Mouse (Mus musculus): ENCODE measurements around the gene Mgat5.

Gene Mgat5

GRCm38 (mm10) chr1:127259669-127260068, 54.9 kb downstream of the Mgat5 start:
- DNase-seq (ENCODE audit: low spot score in 2 of 2): no peak

- no peak for DNase-seq (ENCODE audit: low spot score in 2 of 2)
These were observed 56.2 kb downstream of the Mgat5 start for GRCm38 (mm10) chr1:127260969-127261368.

GRCm38 (mm10) chr1:127262170-127262837, 57.5 kb downstream of the Mgat5 start:
- no peak for DNase-seq (ENCODE audit: low spot score in 2 of 2)

- DNase-seq (ENCODE audit: low spot score in 2 of 2): no peak
These were observed 63.2 kb downstream of the Mgat5 start for GRCm38 (mm10) chr1:127267985-127268384.

- no peak for DNase-seq (ENCODE audit: low spot score in 2 of 2)
These were observed 64.5 kb downstream of the Mgat5 start for GRCm38 (mm10) chr1:127269343-127269742.

- DNase-seq (ENCODE audit: low spot score in 2 of 2): no peak
These were observed 65.6 kb downstream of the Mgat5 start for GRCm38 (mm10) chr1:127270273-127271020.

- no peak for DNase-seq (ENCODE audit: low spot score in 2 of 2)
These were observed 66.3 kb downstream of the Mgat5 start for GRCm38 (mm10) chr1:127271156-127271555.

- DNase-seq (ENCODE audit: low spot score in 2 of 2): no peak
These were observed 68.5 kb downstream of the Mgat5 start for GRCm38 (mm10) chr1:127273363-127273762.

- DNase-seq (ENCODE audit: low spot score in 2 of 2): no peak
These were observed 70.9 kb downstream of the Mgat5 start for GRCm38 (mm10) chr1:127275572-127276324.

- no peak for DNase-seq (ENCODE audit: low spot score in 2 of 2)
These were observed 73.3 kb downstream of the Mgat5 start for GRCm38 (mm10) chr1:127278067-127278466.

- no peak for DNase-seq (ENCODE audit: low spot score in 2 of 2)
These were observed 75.4 kb downstream of the Mgat5 start for GRCm38 (mm10) chr1:127280256-127280655.

GRCm38 (mm10) chr1:127284975-127285374, 80.2 kb downstream of the Mgat5 start:
- no peak for DNase-seq (ENCODE audit: low spot score in 2 of 2)

- no peak for DNase-seq (ENCODE audit: low spot score in 2 of 2)
These were observed 82.7 kb downstream of the Mgat5 start for GRCm38 (mm10) chr1:127287505-127287904.

- DNase-seq (ENCODE audit: low spot score in 2 of 2): no peak
These were observed 86.1 kb downstream of the Mgat5 start for GRCm38 (mm10) chr1:127290879-127291278.

- no peak for DNase-seq (ENCODE audit: low spot score in 2 of 2)
These were observed 86.9 kb downstream of the Mgat5 start for GRCm38 (mm10) chr1:127291721-127292120.

GRCm38 (mm10) chr1:127293286-127293685, 88.5 kb downstream of the Mgat5 start:
- no peak for DNase-seq (ENCODE audit: low spot score in 2 of 2)

- DNase-seq (ENCODE audit: low spot score in 2 of 2): no peak
These were observed 92.0 kb downstream of the Mgat5 start for GRCm38 (mm10) chr1:127296815-127297214.

- DNase-seq (ENCODE audit: low spot score in 2 of 2): no peak
These were observed 95.0 kb downstream of the Mgat5 start for GRCm38 (mm10) chr1:127299774-127300173.

- DNase-seq (ENCODE audit: low spot score in 2 of 2): no peak
These were observed 96.2 kb downstream of the Mgat5 start for GRCm38 (mm10) chr1:127301038-127301437.

GRCm38 (mm10) chr1:127302620-127303019, 97.8 kb downstream of the Mgat5 start:
- DNase-seq (ENCODE audit: low spot score in 2 of 2): no peak

- no peak for DNase-seq (ENCODE audit: low spot score in 2 of 2)
These were observed 99.0 kb downstream of the Mgat5 start for GRCm38 (mm10) chr1:127303791-127304190.

GRCm38 (mm10) chr1:127304281-127304680, 99.5 kb downstream of the Mgat5 start:
- DNase-seq (ENCODE audit: low spot score in 2 of 2): no peak

- no peak for DNase-seq (ENCODE audit: low spot score in 2 of 2)
These were observed 100.8 kb downstream of the Mgat5 start for GRCm38 (mm10) chr1:127305582-127305981.
